In the genomic region with DNA sequence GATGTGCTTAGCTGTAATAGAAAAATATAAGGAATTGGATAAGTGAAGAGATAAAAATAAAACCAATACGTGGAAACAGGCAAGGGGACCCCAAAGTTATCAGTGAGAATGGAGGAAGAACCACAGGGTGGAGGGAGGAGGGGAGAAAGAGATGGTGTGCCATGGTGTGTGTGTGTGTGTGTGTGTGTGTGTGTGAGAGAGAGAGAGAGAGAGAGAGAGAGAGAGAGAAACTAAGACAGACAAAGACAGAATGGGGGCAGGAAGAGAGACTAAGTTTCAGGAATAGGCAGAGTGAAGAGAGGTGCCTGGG, we compare ENCODE assay signal across 8 mouse cellular contexts. TPM values are rescaled to one million over a fixed set of nuclear protein-coding genes. Genes with fewer than 3 reads are reported as not detected.
A peak's percentile ranks its signal among the peaks of the same experiment; 100 is the strongest.
DNase-seq lines count a peak whose midpoint lies in the region; ATAC-seq and TF ChIP-seq lines count a peak whose summit lies in the region.

No protein-coding gene starts in this region.

- peak overlapping the region; percentile 82 for H3K27ac ChIP-seq in heart, adult 2 months
- no peak overlapping the region for H3K27ac ChIP-seq in CH12.LX (ENCODE audit: insufficient read depth, low read depth)
- H3K27ac ChIP-seq in forebrain, postnatal 0 days (ENCODE audit: low read depth, low read length): peak overlapping the region; percentile 77
- no peak overlapping the region for H3K27ac ChIP-seq in liver, postnatal 0 days (ENCODE audit: low read depth)

- no peaks in the 10 kb centered on the region for H3K36me3 ChIP-seq in heart, adult 2 months (ENCODE audit: control insufficient read depth, insufficient read depth, low read length)
- H3K36me3 ChIP-seq in CH12.LX (replicated peaks in 1 of 2; ENCODE audit: control insufficient read depth in 1 of 2, insufficient read depth in 1 of 2, low read length in 1 of 2): no peaks in the 10 kb centered on the region
- H3K36me3 ChIP-seq in forebrain, postnatal 0 days (ENCODE audit: insufficient read depth): no peaks in the 10 kb centered on the region
- H3K36me3 ChIP-seq in liver, postnatal 0 days (replicated peaks; ENCODE audit: insufficient read depth, low read length): no peaks in the 10 kb centered on the region

- H3K79me2 ChIP-seq in heart, adult 2 months (replicated peaks; ENCODE audit: control insufficient read depth, insufficient read depth, low read length): no peaks in the 10 kb centered on the region
- no peaks in the 10 kb centered on the region for H3K79me2 ChIP-seq in CH12.LX (replicated peaks; ENCODE audit: control insufficient read depth, extremely low read depth, insufficient read depth, poor library complexity, severe bottlenecking)

- dilution Hi-C loops in CH12.LX (cut with MboI; ENCODE audit: extremely low pct_ligation_motif_present, extremely low pct_unique_long_range_greater_than_20kb, low sequenced_read_pairs): no loop called here

- peak overlapping the region; percentile 57 for H3K9ac ChIP-seq in heart, adult 2 months (ENCODE audit: low read depth, low read length)
- peak overlapping the region; percentile 71 for H3K9ac ChIP-seq in CH12.LX (ENCODE audit: insufficient read depth, low read depth)
- peak overlapping the region; percentile 74 for H3K9ac ChIP-seq in forebrain, postnatal 0 days
- H3K9ac ChIP-seq in liver, postnatal 0 days (replicated peaks): peak overlapping the region; percentile 55; the same call in 1 of the 2 replicates

- H3K27me3 ChIP-seq in heart, adult 2 months (ENCODE audit: control insufficient read depth, insufficient read depth, low read length): no peaks in the 10 kb centered on the region
- H3K27me3 ChIP-seq in CH12.LX (replicated peaks): no peaks in the 10 kb centered on the region
- no peaks in the 10 kb centered on the region for H3K27me3 ChIP-seq in forebrain, postnatal 0 days (ENCODE audit: insufficient read depth, low read length)
- H3K27me3 ChIP-seq in liver, postnatal 0 days (ENCODE audit: insufficient read depth, low read length): no peaks in the 10 kb centered on the region

- DNase-seq in heart, adult 2 months: peak in 1 of 2 experiments; percentile 21
- no peak for DNase-seq in heart, postnatal 10 days
- no peak for DNase-seq in CH12.LX (ENCODE audit: extremely low read depth)
- DNase-seq in forebrain, postnatal 0 days: no peak
- DNase-seq in liver, postnatal 0 days: no peak
- no peak for DNase-seq in B cell, adult 2 months
- no peak for DNase-seq in left cerebral cortex, adult 11 months (ENCODE audit: low spot score)
- no peak for DNase-seq in kidney, adult 8-10 months

- H3K9me3 ChIP-seq in CH12.LX (replicated peaks; ENCODE audit: low read length): no peaks in the 10 kb centered on the region
- H3K9me3 ChIP-seq in forebrain, postnatal 0 days (ENCODE audit: low read length): no peaks in the 10 kb centered on the region
- no peaks in the 10 kb centered on the region for H3K9me3 ChIP-seq in liver, postnatal 0 days (ENCODE audit: low read length)

- no peak for TF ChIP-seq CTCF in heart, adult 2 months (IDR thresholded peaks at IDR 0.05)
- TF ChIP-seq CTCF in CH12.LX (conservative IDR thresholded peaks at IDR 0.05 in 1 of 2, IDR thresholded peaks at IDR 0.05 in 1 of 2; ENCODE audit: low read depth in 2 of 2, low read length in 2 of 2): no peak
- no peak for TF ChIP-seq CTCF in forebrain, postnatal 0 days (IDR thresholded peaks at IDR 0.05; ENCODE audit: low read depth)
- TF ChIP-seq CTCF in liver, postnatal 0 days (IDR thresholded peaks at IDR 0.05; ENCODE audit: low read depth): no peak

- TF ChIP-seq POLR2A in heart, adult 2 months (IDR thresholded peaks at IDR 0.05; ENCODE audit: insufficient read depth, low read depth, low read length): no peak
- no peak for TF ChIP-seq POLR2A in CH12.LX (IDR thresholded peaks at IDR 0.05; ENCODE audit: low read depth, low read length)

- peak overlapping the region; percentile 97 for H3K4me2 ChIP-seq in CH12.LX (ENCODE audit: insufficient read depth, low read depth, poor library complexity, severe bottlenecking)
- peak overlapping the region; percentile 89 for H3K4me2 ChIP-seq in forebrain, postnatal 0 days (ENCODE audit: low read depth)
- H3K4me2 ChIP-seq in liver, postnatal 0 days (ENCODE audit: low read depth, low read length): peak overlapping the region; percentile 93

- intact Hi-C loops in heart, adult 2 months (cut with DNase I): loop anchor here (5.0 kb wide), 2 partner anchors 54 to 74 kb away; no protein-coding TSS in a partner anchor
- intact Hi-C loops in heart, postnatal 10 days (cut with DNase I): loop anchor here (5.0 kb wide), 1 partner anchor 59 kb away; no protein-coding TSS in a partner anchor

- in situ Hi-C loops in CH12.LX (cut with MboI; ENCODE audit: low pct_ligation_motif_present, low pct_unique_long_range_greater_than_20kb, low sequenced_read_pairs): no loop called here

- no peak for TF ChIP-seq EP300 in heart, adult 2 months (IDR thresholded peaks at IDR 0.05; ENCODE audit: insufficient read depth, low read depth, low read length)
- no peak for TF ChIP-seq EP300 in CH12.LX (IDR thresholded peaks at IDR 0.05; ENCODE audit: low read length)
- TF ChIP-seq EP300 in liver, postnatal 0 days (IDR thresholded peaks at IDR 0.05; ENCODE audit: low read depth): no peak

- no peak for TF ChIP-seq RAD21 in CH12.LX (IDR thresholded peaks at IDR 0.05; ENCODE audit: low read depth, low read length)

- H3K4me1 ChIP-seq in heart, adult 2 months (ENCODE audit: control insufficient read depth, insufficient read depth, low read length): no peaks in the 10 kb centered on the region
- peaks cover 0 to 17% of the 10 kb centered on the region in 2 experiments; a peak in 2 of 4 replicates for H3K4me1 ChIP-seq in CH12.LX (ENCODE audit: control insufficient read depth in 1 of 2, insufficient read depth in 2 of 2)
- peaks cover 7% of the 10 kb centered on the region; the same call in 1 of the 2 replicates for H3K4me1 ChIP-seq in forebrain, postnatal 0 days (ENCODE audit: insufficient read depth)
- H3K4me1 ChIP-seq in liver, postnatal 0 days (ENCODE audit: insufficient read depth): peaks cover 12% of the 10 kb centered on the region

- ATAC-seq in forebrain, postnatal 0 days: no peak
- ATAC-seq in liver, postnatal 0 days: no peak

- H3K4me3 ChIP-seq in heart, adult 2 months: peak overlapping the region; percentile 67
- peak overlapping the region; percentile 33 to 57 (median 53) for H3K4me3 ChIP-seq in CH12.LX (replicated peaks in 1 of 3; ENCODE audit: low read depth in 2 of 3, low read length in 2 of 3, poor library complexity in 1 of 3)
- H3K4me3 ChIP-seq in forebrain, postnatal 0 days (ENCODE audit: low read depth, low read length): peak overlapping the region; percentile 54
- H3K4me3 ChIP-seq in liver, postnatal 0 days (ENCODE audit: low read depth, low read length): peak overlapping the region; percentile 57

- WGBS in heart, adult 2 months: 14% methylated on average over 1 of the region's 1 CpGs
- 8% methylated on average over 1 of the region's 1 CpGs for WGBS in forebrain, postnatal 0 days
- 16% methylated on average over 1 of the region's 1 CpGs for WGBS in liver, postnatal 0 days (ENCODE audit: insufficient replicate concordance)

TF ChIP-seq in CH12.LX, 34 proteins besides CTCF, POLR2A, EP300 and RAD21:
- TF ChIP-seq PAX5 (IDR thresholded peaks at IDR 0.05; ENCODE audit: low read length) (no peak), CHD2 (IDR thresholded peaks at IDR 0.05; ENCODE audit: low read length) (peak; percentile 28; the same call in 1 of the 2 replicates)

RNA-seq across cellular contexts. Expression of gene Sertad2, which starts 11.4 kb away (rescaled TPM):
- total RNA-seq in heart, adult 2 months (2021): 10 to 100 TPM; 16.1 to 20.2 TPM
- 17.7 and 21.9 TPM in 2 replicates for polyA plus RNA-seq in heart, adult 2 months (2012; rRNA removed)
- 10 to 100 TPM; 21.1 to 23.7 TPM for total RNA-seq in heart, postnatal 10 days (2021)
- total RNA-seq in CH12.LX (2012; rRNA removed) (5.2 and 6.0 TPM in 2 replicates), CH12.LX (2014; rRNA removed) (5.9 TPM in 2 replicates)
- polyA plus RNA-seq in CH12.LX (2012; ENCODE audit: insufficient read length, low read depth): 10.3 and 13.1 TPM in 2 replicates
- 14.8 and 17.7 TPM in 2 replicates for total RNA-seq in forebrain, postnatal 0 days (2014; rRNA removed)
- 29.8 and 38.3 TPM in 2 replicates for polyA plus RNA-seq in forebrain, postnatal 0 days (2015; fragmentation: Nextera tagmentation; extraction: Ambion mirVana)
- polyA plus RNA-seq in liver, postnatal 0 days (2015; fragmentation: Nextera tagmentation; extraction: Ambion mirVana): 24.0 and 28.2 TPM in 2 replicates

Comparison
In these comparisons a context has a peak if more than half of its experiments do, and no peak if none do; other contexts are left out.
1. H3K27ac ChIP-seq: peak in heart, adult 2 months (single experiment) and forebrain, postnatal 0 days (single experiment); none in CH12.LX (single experiment) and liver, postnatal 0 days (single experiment).
2. Peak in every context shown above with its lines, with median percentiles within 50 percentile points of each other: H3K4me3 ChIP-seq, H3K9ac ChIP-seq and H3K4me2 ChIP-seq.